Mouse (Mus musculus) right cerebral cortex, postnatal 14 days (tissue): ENCODE data around the gene Arid1b.

ENCODE experiments used
- DNase-seq: peaks from one replicate; pipeline ENCODE4 v3.0.0; 2022

The Arid1b gene

DNA sequence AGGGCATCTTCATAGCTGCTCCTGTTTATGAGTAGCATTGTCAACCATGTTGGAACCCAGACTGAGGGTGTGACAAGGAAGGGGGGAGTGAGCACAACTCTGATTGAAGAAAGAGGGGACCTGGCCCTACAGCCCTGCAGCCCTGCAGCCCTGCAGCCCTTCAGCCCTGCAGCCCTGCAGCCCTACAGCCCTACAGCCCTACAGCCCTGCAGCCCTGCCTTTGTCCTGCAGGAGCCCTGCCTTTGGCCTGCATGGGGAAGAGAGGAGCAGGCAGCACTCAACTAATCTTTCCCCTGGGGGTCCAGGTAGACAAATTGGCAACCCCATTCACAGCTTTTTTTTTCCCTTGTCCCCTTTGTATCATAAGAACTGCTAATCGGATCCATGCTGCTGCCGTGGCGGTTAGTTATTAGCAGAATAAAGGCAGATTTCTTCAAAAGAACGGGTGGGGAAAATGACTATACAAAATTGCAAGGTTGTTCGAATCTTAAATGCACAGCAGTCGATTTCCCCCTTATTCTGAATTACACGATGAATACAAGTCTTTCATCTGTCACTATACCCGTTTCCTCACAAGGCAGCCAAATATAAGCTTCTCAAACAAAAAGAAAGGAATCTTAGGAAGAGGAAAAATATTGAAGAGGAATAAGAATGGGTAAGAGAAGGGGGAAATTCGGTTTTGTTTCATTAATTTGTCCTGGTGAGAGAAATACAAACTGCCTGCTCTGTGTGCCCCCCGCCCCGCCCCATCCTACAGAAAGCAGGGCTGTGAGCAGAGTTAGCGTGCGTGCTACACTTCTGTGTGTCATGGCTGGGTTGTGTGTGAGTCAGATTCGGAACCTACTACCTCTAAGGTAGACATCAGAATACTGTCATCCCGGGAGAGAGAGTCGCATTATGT, 260.8 kb downstream of the Arid1b start:
- DNase-seq = no peak

DNA sequence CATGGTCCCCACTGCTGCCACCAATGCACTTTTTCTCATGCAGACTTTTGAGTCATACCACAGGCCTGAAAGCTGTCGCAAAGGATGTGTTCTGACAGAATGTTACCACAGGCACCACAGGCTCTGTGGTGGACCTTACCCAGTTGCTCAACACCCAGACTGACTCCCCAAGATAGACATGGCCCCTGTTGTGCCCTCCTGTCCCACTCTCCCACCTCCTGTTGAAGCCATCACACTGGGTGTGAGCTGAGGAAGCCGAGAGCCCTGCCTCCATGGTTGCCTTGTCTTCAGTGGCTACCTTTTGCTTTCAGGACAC, 261.4 kb downstream of the Arid1b start:
- DNase-seq = no peak

- DNase-seq = no peak
Measured at GRCm38 (mm10) chr17:5258978-5259377, 264.8 kb downstream of the Arid1b start.

GRCm38 (mm10) chr17:5261131-5261651, 267.1 kb downstream of the Arid1b start:
- DNase-seq = no peak

- no peak for DNase-seq
Measured at GRCm38 (mm10) chr17:5261874-5262605, 267.9 kb downstream of the Arid1b start.

- DNase-seq = no peak
Measured at GRCm38 (mm10) chr17:5262788-5263187, 268.7 kb downstream of the Arid1b start.

DNA sequence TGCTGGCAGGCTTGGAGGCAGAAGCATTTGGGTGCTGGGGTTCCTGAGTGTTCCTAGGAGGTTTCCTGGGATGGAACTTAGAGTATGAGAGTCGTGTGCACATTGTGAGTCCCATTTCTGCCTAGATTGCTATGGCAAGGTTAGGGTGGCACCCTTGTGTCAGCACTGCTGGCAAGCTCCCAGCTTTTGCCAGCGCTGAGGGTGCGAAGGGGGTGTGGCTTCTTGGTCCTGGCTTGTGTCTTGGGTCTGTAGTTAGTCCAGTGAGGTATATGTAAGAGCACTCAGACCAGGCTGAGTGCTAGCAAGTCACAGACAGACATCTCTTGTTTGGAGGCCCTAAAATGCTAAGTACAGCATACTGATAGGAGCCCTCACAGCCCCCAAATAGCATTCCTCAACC, 270.7 kb downstream of the Arid1b start:
- DNase-seq = no peak

- DNase-seq = no peak
Measured at GRCm38 (mm10) chr17:5265615-5266014, 271.5 kb downstream of the Arid1b start.

DNA sequence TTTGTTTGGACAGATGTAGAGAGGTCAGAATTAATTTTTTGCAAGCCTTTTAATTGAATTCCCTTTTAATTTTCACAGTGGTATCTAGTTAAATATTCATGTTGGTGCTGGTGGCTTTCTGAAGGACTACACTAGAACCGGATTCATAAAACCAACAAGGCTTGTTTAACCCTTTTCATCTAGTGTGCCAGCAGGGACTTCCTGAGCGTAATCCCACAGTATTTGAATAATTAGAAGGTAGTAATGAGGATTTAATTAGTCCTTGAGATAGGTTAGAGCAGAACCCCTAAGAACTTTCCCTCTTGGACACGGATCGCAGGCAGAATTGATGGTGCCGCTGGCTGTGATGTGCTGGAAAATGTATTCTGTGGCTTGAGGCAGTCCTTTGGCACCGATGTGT, 273.6 kb downstream of the Arid1b start:
- DNase-seq = no peak

DNA sequence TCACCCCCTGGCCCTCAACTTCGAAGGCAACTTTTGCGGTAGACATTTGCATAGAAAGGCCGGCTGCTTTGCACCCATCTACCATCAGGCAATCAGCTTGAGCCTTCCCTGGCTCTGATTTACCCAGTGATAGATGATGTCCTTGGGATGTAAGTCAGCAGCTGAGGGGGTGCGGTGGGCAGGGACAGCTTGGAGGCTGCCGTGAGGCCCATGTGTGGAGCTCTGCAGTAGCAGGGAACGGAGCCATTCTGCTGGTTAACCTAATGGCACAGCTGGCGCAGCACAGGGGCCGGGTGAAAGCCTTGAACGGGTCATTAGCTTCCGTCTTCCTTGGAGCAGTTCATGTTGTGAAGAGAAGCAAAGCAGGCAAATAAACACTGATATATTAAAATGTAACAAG, 275.2 kb downstream of the Arid1b start:
- DNase-seq = no peak

GRCm38 (mm10) chr17:5269774-5270173, 275.6 kb downstream of the Arid1b start:
- DNase-seq = no peak

DNA sequence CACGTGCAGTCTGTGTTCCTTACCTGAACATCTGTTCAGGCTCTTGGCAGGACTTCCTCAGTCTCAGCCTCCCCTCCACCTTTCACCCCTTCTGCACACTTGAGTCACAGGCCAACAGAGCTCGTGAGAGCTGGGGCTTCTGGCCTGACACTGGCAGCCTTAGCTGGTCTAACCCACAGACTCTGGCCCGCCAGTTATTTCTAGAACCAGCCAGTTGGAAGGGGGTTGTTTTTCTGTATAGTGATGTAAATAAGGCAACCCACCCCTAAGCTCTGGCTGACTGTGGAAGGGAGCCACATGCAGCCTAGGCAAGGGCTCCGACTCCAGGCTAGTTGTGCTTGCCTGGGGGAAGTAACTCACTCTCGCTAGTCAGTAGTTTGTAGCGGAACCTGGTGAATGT, 276.7 kb downstream of the Arid1b start:
- DNase-seq = no peak

DNA sequence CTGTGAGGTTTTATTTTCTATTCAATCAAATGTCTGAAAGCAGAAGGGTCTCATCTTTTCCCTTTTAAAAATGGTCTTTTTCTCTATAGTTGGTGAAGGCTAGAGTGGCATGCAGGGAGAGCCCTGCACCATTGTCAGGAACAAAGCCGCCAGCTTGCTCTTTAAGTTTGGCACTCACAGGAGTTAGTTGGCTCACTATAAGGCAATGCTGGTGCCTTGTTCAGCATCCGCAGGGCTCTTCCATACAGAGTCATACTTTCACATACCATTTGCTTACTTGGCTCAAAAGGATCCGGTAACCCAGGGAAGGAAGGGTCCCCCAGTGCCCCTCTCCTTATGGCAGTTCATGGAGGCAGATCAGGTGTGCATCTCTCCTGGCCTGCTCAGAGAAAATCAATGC, 279.0 kb downstream of the Arid1b start:
- no peak for DNase-seq

DNA sequence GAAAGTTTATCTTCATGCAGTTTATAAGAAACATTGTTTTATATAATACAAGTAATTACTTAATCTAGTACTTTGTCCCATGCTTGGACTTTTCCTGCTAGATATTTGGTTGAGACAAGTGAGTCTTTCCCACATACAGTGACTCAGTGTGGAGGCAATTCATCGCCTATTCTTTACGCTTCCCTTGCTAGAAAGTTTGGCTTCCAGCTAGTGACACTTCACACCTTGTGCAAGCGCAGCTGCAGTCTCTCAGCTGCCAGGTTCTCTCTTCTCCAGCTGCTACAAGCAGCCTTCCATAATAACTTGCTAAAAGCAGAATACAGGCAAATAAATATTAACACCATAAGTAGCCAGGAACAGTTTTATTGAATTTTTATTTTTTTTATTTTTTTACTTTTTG, 279.6 kb downstream of the Arid1b start:
- no peak for DNase-seq

- no peak for DNase-seq
Measured at GRCm38 (mm10) chr17:5274429-5274828, 280.3 kb downstream of the Arid1b start.

- no peak for DNase-seq
Measured at GRCm38 (mm10) chr17:5275749-5276148, 281.6 kb downstream of the Arid1b start.

DNA sequence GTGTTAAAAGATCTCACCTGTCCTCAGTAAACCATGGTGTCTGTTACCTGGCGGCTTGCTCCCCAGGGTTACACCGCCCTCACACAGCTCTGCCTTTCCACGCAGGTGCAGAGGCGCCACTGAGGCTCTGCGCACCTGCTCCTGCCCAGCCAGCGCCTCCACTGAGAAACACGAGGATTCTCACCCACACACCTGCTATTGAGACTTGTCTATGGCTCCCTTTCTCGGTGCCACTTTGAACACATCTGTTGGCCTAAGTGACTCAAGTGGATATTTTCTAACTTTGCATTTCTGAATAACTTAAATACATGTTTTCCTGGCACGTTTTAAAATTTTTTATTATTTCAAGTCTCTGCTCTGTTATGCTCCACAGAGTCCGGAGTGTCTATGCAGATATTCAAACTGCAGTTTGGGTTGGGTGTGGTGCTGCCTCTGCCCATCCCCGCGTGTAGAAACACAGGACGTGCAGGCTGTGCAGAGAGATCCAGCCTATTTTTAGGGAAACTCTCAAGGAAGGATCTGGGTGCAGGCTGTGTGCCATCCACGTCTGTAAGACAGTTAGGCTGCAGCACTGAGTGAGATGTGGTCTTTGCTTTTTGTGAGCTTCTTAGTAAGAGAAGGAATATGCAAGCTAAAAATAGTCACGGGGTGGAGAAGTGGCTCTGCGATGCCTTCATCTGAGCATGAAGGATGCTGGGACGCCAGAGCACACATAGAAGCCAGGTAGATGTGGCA, 283.2 kb downstream of the Arid1b start:
- no peak for DNase-seq

GRCm38 (mm10) chr17:5280499-5281053, 286.4 kb downstream of the Arid1b start:
- no peak for DNase-seq

GRCm38 (mm10) chr17:5284783-5285182, 290.7 kb downstream of the Arid1b start:
- DNase-seq = no peak

DNA sequence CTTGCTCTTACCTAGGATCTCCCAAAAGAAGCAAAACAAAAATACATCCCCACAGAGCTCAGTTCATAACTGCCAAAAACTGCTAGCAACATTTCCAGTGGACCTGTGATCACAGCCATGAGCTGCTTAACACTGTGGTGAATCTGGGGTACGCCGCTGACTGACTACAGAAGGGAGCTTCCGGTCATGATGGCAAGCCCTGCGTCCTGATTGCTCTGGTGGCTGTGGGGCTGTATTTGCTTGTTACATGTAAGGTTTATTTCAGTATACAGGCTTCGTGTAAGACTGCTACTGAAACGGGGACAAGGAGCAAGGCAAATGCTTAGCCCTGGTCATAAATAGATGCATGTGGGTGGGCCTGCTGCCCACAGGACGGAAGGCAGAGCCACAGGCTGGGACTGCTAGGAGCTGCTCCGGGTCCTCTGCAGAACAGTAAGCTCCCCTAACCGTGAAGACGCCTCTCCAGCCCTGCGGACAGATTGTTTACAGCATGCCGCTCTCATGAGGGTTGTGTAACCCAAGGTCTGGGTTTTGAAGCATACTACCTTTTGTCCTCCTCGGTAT, 291.8 kb downstream of the Arid1b start:
- no peak for DNase-seq

DNA sequence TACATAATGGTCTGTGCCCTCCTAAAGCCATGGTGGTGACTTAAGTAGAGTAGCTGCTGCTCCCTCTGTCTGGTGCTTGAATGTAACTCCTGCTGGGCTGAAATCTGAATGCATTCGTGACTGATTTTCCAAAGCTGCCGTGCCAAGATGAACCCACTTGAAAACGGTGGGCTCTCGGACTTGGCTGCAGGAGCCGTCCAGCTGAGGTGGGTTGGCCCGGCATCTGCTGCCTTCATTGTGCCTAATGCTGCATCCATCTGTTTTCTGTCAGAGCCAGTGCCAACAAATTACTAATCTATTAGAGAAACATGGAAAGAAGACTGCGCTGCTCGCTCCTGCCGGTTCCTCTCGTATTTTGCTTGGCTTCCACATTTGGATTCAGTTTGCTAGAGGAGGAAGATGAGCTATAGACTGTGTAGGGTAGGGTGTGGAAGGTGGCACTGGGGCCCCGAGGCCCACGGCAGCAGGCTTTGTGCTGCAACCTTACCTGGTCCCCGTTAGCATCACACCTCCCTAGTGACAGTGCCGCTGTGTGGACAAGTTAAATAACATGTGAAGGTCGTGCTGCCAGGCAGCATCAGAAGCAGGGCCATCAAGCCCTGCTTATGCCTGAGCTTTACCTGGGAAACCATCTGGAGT, 292.6 kb downstream of the Arid1b start:
- DNase-seq = no peak

DNA sequence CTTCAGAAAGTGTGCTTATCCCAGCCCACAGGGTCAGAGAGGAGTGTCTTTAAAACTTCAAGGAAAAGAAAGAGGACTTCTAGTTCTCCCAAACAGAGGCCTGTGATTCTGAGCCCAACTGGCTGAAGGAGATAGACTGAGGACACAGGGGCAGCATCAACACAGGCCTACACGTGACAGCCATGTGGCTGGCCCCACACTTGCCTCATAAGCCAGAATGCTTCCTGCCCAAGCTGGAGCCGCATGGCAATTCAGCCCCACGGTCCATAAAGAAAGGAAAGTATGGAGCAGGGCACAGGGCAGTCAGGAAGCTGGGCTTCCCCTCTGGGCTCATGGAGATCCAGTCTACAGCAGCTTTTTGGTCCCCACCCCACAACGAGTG, 293.1 kb downstream of the Arid1b start:
- no peak for DNase-seq
